Mouse (Mus musculus) limb, embryonic 13.5 days (tissue): Measurements from ENCODE around the gene Arid3a. TPM values are rescaled to one million over a fixed set of nuclear protein-coding genes. Genes with fewer than 3 reads are reported as not detected.
A peak's percentile ranks its signal among the peaks of the same experiment; 100 is the strongest.

ENCODE experiments used
- ATAC-seq: fragments of 200-750 bp; cut with Nextera tagmentation; 2 replicates; pipeline ENCODE4 v1.8.0; 2017; ENCODE audit warnings: low read depth, moderate number of reproducible peaks, moderate TSS enrichment; ENCODE audit not compliant: low FRiP score
- H3K27ac ChIP-seq: fragments of 300-500 bp; sonication (generic); 2 replicates; pipeline ENCODE4 v1.5.1; 2015; ENCODE audit warnings: inconsistent platforms, mild to moderate bottlenecking, moderate library complexity
- H3K27me3 ChIP-seq: fragments of 300-500 bp; sonication (generic); 2 replicates; pipeline ENCODE4 v1.6.1; 2015; ENCODE audit warnings: mild to moderate bottlenecking, inconsistent platforms
- H3K36me3 ChIP-seq: fragments of 300-500 bp; sonication (generic); 2 replicates; pipeline ENCODE4 v1.6.1; 2015; ENCODE audit warnings: inconsistent platforms, mild to moderate bottlenecking, moderate library complexity
- H3K4me1 ChIP-seq: fragments of 300-500 bp; sonication (generic); 2 replicates; pipeline ENCODE4 v1.6.1; 2015; ENCODE audit warnings: inconsistent platforms
- H3K4me2 ChIP-seq: fragments of 300-500 bp; sonication (generic); replicated peaks from 2 replicates; pipeline ENCODE4 v1.6.1; 2015; ENCODE audit warnings: inconsistent platforms, mild to moderate bottlenecking, moderate library complexity
- H3K4me3 ChIP-seq: fragments of 300-500 bp; sonication (generic); 2 replicates; pipeline ENCODE4 v1.5.1; 2015; ENCODE audit warnings: moderate library complexity, mild to moderate bottlenecking, inconsistent platforms
- H3K9ac ChIP-seq: fragments of 300-500 bp; sonication (generic); 2 replicates; pipeline ENCODE4 v1.6.1; 2015; ENCODE audit warnings: mild to moderate bottlenecking, inconsistent platforms
- H3K9me3 ChIP-seq: fragments of 300-500 bp; sonication (generic); 2 replicates; pipeline ENCODE4 v1.6.1; 2016; ENCODE audit warnings: inconsistent platforms
- whole genome bisulfite sequencing: fragments of 180-500 bp; shearing (Covaris S2); methylation state at CpG from one replicate; pipeline ENCODE4 v1.1.7; 2015; 5-methylcytosine and 5-hydroxymethylcytosine counted together
- polyA plus RNA-seq: library from polyadenylated mRNA; unstranded; fragments of >200 nt; fragmentation: Nextera tagmentation; extraction: Ambion mirVana; gene quantifications from 2 replicates; pipeline ENCODE4 v1.2.1, GENCODE M21; 2015

Arid3a gene
- polyA plus RNA-seq, 1 experiment from 2014 or later: 6.2 TPM

DNA sequence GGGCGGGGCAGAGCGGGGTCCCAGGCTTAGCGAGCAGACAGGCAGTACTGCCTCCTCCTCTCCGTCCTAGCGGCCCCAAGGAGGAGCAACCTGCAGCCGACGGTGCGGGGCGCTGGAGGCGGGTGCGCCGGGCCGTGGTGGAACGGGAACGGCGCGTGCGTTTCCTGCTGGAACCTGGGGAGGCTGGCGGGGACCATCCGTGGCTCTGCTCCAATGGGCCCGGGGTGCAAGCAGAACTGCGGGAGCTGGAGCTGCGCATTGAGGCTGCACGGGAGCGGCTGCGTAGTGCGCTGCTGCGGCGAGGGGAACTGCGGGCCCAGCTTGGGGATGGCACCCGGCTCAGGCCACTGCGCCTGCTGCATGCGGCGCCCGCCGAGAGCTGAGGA is 49.9 kb downstream of the Arid3a start:
- Histone ChIP-seq H3K4me3 (no peak overlapping the region), H3K27me3 (peaks cover 15% of the 10 kb centered on the region), H3K27ac (no peak overlapping the region), H3K36me3 (peaks cover 79% of the 10 kb centered on the region), H3K4me2 (no peak overlapping the region), H3K4me1 (peaks cover 13% of the 10 kb centered on the region; the same call in 1 of the 2 replicates), H3K9me3 (no peaks in the 10 kb centered on the region), H3K9ac (no peak overlapping the region)
- 77% methylated on average over 36 of the region's 36 CpGs for WGBS
- no peak for ATAC-seq

GRCm38 (mm10) chr10:79977324-79977723 is 50.5 kb downstream of the Arid3a start:
- H3K4me3 ChIP-seq: no peak overlapping the region
- H3K9ac ChIP-seq: no peak overlapping the region
- peaks cover 16% of the 10 kb centered on the region for H3K4me1 ChIP-seq
- no peak overlapping the region for H3K4me2 ChIP-seq
- no peak for ATAC-seq
- WGBS: 86% methylated on average over 27 of the region's 28 CpGs
- peaks cover 79% of the 10 kb centered on the region for H3K36me3 ChIP-seq
- no peak overlapping the region for H3K27ac ChIP-seq
- peaks cover 9% of the 10 kb centered on the region for H3K27me3 ChIP-seq
- H3K9me3 ChIP-seq: no peaks in the 10 kb centered on the region

DNA sequence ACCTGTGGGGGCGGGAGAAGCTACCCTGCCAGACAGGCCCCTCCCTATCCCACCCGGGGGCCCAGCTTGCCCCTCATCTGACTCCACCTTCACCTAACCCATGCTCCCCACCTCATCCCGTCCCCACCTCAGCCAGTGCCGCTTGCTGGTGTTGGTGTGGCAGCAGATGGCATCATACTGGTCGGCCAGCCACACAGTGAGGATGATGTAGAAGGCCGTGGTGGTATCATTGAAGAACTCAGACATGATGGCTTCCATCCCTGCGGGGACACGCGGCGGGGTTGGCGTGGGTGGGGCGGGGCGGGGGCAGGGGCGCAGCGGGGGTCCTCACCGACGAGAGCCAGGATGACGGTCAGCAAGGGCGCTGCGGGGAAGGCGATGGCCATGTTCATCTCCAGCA is 51.2 kb downstream of the Arid3a start:
- no peak overlapping the region for H3K4me2 ChIP-seq
- H3K9ac ChIP-seq: no peak overlapping the region
- peaks cover 79% of the 10 kb centered on the region for H3K36me3 ChIP-seq
- H3K4me3 ChIP-seq: no peak overlapping the region
- no peak for ATAC-seq
- no peaks in the 10 kb centered on the region for H3K9me3 ChIP-seq
- peaks cover 23% of the 10 kb centered on the region for H3K4me1 ChIP-seq
- WGBS: 94% methylated on average over 20 of the region's 21 CpGs
- no peak overlapping the region for H3K27ac ChIP-seq
- peaks cover 1% of the 10 kb centered on the region; the same call in 1 of the 2 replicates for H3K27me3 ChIP-seq

DNA sequence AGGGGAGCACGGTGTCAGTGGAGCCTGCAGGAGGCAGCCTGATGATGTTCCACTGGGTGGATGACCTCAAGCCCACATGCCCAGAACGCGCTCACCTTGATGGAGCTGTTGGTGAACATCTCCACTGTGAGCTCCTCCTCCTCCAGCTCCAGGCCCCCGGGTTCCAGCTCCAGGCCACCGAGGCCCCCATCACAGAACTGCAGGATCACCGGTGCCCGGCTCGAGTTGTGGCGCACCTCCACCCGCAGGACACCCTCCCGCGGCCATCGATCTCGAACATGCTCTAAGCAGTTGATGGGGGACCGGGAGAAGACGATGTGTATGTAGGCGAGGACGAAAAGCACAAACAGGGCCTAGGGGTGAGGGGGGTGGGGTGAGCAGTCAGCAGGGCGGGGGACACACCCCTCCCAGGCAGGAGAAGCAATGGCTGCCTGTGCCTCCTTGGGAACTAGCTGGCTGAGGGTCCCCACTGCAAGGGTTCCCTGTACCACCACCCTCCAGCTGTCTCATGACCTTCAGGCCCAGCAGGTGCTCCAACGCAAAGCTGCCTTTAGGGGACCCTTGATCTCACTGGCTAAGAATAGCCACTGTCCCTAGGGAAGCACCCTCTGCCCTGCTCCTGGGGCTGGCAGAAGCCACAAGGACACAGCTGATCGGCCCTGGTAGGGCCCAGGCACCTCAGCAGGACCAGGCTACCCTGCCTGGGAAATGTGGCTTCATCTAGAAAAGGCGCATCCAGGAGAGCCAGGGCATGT is 52.7 kb downstream of the Arid3a start:
- Histone ChIP-seq H3K9ac (peak overlapping the region; percentile 19; the same call in 1 of the 2 replicates), H3K27me3 (no peaks in the 10 kb centered on the region), H3K9me3 (no peaks in the 10 kb centered on the region), H3K36me3 (peaks cover 67% of the 10 kb centered on the region), H3K4me1 (peaks cover 29% of the 10 kb centered on the region), H3K4me3 (no peak overlapping the region), H3K4me2 (no peak overlapping the region), H3K27ac (no peak overlapping the region)
- 92% methylated on average over 22 of the region's 22 CpGs for WGBS
- no peak for ATAC-seq

DNA sequence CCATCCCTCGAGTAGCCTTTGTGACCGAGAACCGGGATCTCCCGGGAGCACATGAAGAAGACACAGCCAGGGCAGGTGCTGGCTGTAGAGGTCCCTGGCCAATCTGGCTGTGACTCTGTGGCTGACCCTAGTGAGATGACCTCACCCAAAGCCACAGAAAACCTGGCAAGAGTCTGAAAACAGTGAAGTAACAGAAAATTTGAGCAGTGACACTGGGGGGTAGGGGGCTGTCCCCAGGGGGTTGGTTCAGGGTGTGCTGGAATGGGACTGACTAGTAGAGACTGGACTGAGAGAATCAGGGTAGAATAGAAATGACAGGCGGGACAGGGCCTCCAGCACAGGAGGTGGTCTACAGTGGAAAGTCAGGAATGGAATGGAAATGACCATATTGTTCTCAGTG is 56.4 kb downstream of the Arid3a start:
- Histone ChIP-seq H3K9ac (peak overlapping the region; percentile 92), H3K9me3 (no peaks in the 10 kb centered on the region), H3K27me3 (no peaks in the 10 kb centered on the region), H3K4me3 (peak overlapping the region; percentile 74), H3K4me1 (peaks cover 55% of the 10 kb centered on the region), H3K27ac (no peak overlapping the region), H3K36me3 (peaks cover 32% of the 10 kb centered on the region), H3K4me2 (peak overlapping the region; percentile 89)
- WGBS: 76% methylated on average over 5 of the region's 5 CpGs
- ATAC-seq: no peak

DNA sequence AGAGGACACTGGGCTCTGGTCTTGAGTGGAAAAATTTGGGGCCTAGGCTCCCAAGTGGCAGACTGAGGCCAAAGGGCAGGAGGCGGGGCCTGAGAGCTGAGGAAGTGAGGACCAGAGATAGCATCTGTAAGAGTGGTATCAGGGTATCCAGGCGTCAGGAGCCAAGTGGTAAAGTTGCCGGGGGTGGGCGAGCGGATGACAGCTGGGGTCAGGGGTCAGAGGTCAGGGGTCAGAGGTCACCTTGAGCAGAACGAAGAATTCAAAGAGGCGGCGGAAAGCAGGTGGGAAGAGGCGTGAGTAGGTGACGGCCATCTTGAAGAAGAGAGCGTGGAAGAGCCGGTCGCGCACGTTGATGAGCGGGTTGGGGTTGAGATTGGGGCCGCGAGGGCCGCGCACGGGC is 56.8 kb downstream of the Arid3a start:
- peak overlapping the region; percentile 74 for H3K4me3 ChIP-seq
- WGBS: under 1% methylated on average over 21 of the region's 21 CpGs

DNA sequence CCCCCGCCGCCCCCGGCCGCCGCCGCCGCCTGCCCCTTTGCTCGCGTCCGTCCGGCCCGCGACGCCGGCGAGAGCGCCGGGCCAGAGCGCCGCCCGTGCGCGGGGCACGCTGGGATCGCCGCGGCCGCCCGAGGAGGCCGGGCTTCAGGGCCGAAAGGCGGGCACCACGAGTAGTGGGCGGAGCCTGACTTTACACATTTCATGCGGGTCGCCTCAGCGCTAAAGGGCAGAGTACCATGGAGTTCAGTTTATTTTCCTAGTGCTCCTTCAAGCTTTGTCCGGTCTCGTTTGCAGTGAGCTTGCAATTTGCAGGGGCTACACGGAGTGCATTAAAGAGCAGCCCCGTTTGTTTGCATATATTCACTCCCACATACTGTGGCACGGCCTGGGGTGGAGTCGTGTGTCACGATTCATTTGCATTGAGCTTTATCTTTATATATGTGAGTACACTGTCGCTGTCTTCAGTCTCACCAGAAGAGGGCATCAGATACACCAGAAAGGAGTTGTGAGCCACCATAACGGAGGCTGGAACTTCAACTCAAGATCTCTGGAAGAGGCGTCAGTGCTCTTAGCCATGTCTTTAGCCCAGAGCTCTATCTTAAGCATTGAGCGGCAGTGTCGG is 57.5 kb downstream of the Arid3a start, which contains the start of gene Tmem259:
Gene Tmem259 (minus strand): TSS at position 136 of the 622 bp plus-strand sequence.
- Histone ChIP-seq H3K27ac (peak within 1 kb of the TSS; percentile 97), H3K4me3 (peak within 1 kb of the TSS; percentile 74), H3K4me2 (peak within 1 kb of the TSS; percentile 89), H3K4me1 (peaks cover 63% of the 10 kb centered on the region), H3K9ac (peak within 1 kb of the TSS; percentile 92), H3K27me3 (no peaks in the 10 kb centered on the region), H3K9me3 (no peaks in the 10 kb centered on the region), H3K36me3 (peaks cover 21% of the 10 kb centered on the region)
- ATAC-seq: peak; percentile 77
- WGBS: 0% methylated on average over 32 of the region's 49 CpGs

More for the DNA sequence above, 56.8 kb downstream of the Arid3a start:
- Histone ChIP-seq H3K27ac (peak overlapping the region; percentile 96), H3K27me3 (no peaks in the 10 kb centered on the region), H3K4me2 (peak overlapping the region; percentile 89), H3K4me1 (peaks cover 57% of the 10 kb centered on the region), H3K9me3 (no peaks in the 10 kb centered on the region), H3K9ac (peak overlapping the region; percentile 92), H3K36me3 (peaks cover 28% of the 10 kb centered on the region)
- no peak for ATAC-seq

DNA sequence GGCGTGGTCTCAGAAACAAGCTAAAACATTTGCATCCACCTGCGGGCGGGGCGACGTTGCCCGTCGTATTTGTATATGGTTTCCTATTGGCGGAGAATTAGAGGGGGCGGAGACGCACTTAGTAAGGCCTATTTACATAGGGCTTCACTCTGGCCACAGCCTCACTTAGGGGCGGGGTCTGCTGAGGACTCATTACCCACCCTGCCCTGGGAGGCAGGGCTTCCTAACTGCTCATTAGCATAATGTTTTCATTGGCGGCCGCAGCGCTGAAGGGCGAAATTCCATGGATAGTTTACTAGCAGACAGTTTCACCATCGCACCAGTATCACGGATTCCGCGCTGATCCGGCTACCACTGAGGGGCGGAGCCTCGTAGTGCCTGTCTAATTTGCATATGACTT is 58.0 kb downstream of the Arid3a start:
- Histone ChIP-seq H3K4me3 (peak overlapping the region; percentile 74), H3K4me2 (peak overlapping the region; percentile 89), H3K9ac (peak overlapping the region; percentile 92), H3K4me1 (peaks cover 69% of the 10 kb centered on the region), H3K27ac (peak overlapping the region; percentile 97), H3K36me3 (peaks cover 18% of the 10 kb centered on the region), H3K27me3 (no peaks in the 10 kb centered on the region), H3K9me3 (no peaks in the 10 kb centered on the region)
- under 1% methylated on average over 22 of the region's 22 CpGs for WGBS
- ATAC-seq: peak; percentile 93

DNA sequence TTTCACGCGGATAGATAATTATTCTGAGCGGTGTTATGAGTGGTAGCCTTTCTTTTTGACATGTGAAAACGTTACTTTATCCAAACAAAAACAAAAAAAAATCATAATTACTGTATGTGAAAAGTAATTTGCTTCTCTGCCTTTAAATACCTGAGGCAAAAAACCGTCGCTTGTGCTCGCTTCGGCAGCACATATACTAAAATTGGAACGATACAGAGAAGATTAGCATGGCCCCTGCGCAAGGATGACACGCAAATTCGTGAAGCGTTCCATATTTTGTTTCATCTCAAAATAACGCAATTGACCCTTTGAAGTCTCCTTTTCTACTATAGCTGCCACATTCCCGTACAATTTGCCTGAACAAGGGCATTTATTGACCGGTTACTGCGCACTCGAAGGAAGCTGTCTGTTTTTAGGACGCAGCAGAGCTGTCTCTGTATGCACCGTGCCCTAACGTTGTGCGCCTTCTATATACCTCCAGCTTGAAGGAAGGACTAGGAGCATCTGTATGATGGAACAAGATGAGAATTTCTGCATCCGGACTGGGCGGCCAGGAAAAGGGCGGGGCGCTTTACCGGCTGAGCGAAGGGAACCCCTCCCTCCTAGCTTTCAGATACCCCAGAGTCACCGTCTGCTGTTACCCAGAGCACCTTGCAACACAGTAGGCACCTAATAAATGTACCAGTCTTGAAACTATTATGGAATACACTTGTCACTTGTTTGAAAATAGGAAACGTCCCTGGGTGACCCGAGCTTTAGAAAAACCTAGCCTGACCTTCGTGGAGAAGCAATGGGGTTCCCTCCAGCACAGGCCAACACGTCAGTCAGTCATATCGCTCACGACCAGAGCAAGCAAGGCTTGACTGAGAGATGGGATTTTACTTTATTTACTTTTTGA is 58.7 kb downstream of the Arid3a start:
- Histone ChIP-seq H3K36me3 (peaks cover 11% of the 10 kb centered on the region), H3K4me2 (peak overlapping the region; percentile 89), H3K9ac (peak overlapping the region; percentile 75), H3K27me3 (no peaks in the 10 kb centered on the region), H3K9me3 (no peaks in the 10 kb centered on the region), H3K27ac (peak overlapping the region; percentile 97), H3K4me3 (peak overlapping the region; percentile 74), H3K4me1 (peaks cover 71% of the 10 kb centered on the region)
- 5% methylated on average over 35 of the region's 35 CpGs for WGBS
- ATAC-seq: no peak

DNA sequence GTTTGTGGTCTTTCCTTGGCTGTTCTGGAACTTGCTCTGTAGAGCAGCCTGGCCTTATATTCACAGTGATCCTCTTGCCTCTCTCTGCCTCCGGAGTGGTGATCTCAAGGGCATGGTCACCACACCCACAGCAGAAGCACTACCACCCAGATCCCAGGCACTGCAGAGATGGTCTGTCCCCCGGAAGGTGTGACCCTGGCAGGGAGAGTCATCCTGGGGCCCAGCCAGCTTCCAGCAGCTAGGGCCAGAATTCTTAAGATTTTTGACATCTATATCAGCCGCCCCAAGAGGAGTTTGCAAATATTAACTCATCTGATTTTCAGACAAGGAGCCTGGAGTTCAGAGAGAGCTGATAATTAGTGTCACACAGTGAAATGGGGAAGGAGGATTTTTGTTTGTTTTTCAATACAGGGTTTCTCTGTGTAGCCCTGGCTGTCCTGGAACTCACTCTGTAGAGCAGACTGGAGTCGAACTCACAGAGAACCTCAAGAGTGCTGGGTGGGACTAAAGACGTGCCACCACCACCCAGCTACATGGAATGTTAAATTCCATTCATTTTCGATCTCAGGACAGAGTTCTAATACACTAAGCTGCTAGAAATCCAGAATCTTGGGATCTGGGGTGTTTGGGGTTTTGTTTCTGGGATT is 59.5 kb downstream of the Arid3a start:
- 45% methylated on average over 6 of the region's 6 CpGs for WGBS
- Histone ChIP-seq H3K27ac (peak overlapping the region; percentile 88; the same call in 1 of the 2 replicates), H3K9ac (peak overlapping the region; percentile 65; the same call in 1 of the 2 replicates), H3K36me3 (peaks cover 11% of the 10 kb centered on the region), H3K4me3 (peak overlapping the region; percentile 74), H3K4me2 (peak overlapping the region; percentile 89), H3K4me1 (peaks cover 63% of the 10 kb centered on the region), H3K9me3 (peaks cover 6% of the 10 kb centered on the region), H3K27me3 (no peaks in the 10 kb centered on the region)
- ATAC-seq: no peak

DNA sequence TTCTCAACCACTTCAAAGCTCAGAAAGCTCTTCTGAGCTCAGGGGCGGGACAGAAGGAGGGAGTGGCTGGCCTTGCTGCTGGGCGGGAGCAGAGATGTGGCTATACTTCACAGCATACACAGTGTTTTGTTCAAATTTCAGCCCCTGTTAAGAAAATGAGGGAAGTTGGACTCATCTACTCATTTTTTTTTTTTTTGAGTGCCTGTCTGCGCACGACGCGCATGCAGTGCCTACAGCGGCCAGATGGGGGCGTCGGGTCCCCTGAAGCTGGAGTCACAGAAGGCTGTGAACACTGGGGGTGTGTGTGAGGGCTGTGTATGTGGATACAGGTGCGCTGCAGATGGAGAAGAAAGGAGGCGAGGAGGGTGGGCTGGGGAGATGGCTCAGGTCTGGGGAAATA is 60.1 kb downstream of the Arid3a start:
- Histone ChIP-seq H3K9me3 (peaks cover 10% of the 10 kb centered on the region), H3K4me1 (peaks cover 58% of the 10 kb centered on the region), H3K27me3 (no peaks in the 10 kb centered on the region), H3K4me3 (peak overlapping the region; percentile 5; the same call in 1 of the 2 replicates), H3K36me3 (peaks cover 14% of the 10 kb centered on the region), H3K9ac (0 out of 2 replicates have a peak overlapping the region, but pooled peaks have one; percentile 90), H3K4me2 (peak overlapping the region; percentile 89), H3K27ac (peak overlapping the region; percentile 88)
- ATAC-seq: no peak
- WGBS: 6% methylated on average over 11 of the region's 11 CpGs
